Mouse (Mus musculus): Measurements from ENCODE around the gene Catsper3.

DNA sequence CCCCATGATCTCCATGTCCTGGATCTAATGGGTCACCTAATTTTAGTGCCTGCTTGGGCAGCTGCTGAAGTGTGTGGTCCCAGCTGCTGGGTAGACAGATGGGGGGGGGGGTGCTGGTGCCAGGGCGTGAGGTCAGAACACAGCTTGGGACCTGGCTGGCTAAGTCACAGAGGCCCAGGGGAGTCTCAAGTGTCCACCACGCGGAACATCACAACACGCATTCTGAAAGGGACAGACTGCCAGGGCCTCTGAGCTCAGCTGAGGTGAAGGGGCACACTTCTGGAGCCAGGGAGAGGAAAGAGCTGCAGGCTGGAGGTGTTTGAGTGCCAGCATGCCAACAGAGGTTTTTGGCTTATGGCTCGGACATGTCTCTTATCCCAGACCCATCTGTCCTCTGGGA, 66.4 kb downstream of the Catsper3 start:
- TF ChIP-seq POLR2A (IDR thresholded peaks at IDR 0.05; ENCODE audit: extremely low read depth, insufficient read depth, low read length) (no peak), CTCF (IDR thresholded peaks at IDR 0.05; ENCODE audit: extremely low read depth, insufficient read depth, low read length) (no peak)

Measured in cortical plate, adult 2 months (tissue).